Mouse (Mus musculus) forebrain, embryonic 15.5 days (tissue): ENCODE measurements around the gene Gm49342. TPM values are rescaled to one million over a fixed set of nuclear protein-coding genes. Genes with fewer than 3 reads are reported as not detected.
"Not testable (repeated sequence)": the region's sequence is repeated elsewhere in the genome, so short reads cannot be mapped to it uniquely, and the experiment has no call there.

Experiments
- ATAC-seq: fragments of 200-750 bp; cut with Nextera tagmentation; replicated peaks from 2 replicates; pipeline ENCODE4 v1.8.0; 2017; ENCODE audit warnings: mild to moderate bottlenecking, moderate TSS enrichment, moderate library complexity
- H3K27ac ChIP-seq: fragments of 300-500 bp; sonication (generic); replicated peaks from 2 replicates; pipeline ENCODE4 v1.5.1; 2015; ENCODE audit warnings: mild to moderate bottlenecking, inconsistent platforms
- H3K27me3 ChIP-seq: fragments of 300-500 bp; sonication (generic); 2 replicates; pipeline ENCODE4 v1.6.1; 2015; ENCODE audit warnings: inconsistent platforms
- H3K36me3 ChIP-seq: fragments of 300-500 bp; sonication (generic); 2 replicates; pipeline ENCODE4 v1.6.1; 2015; ENCODE audit warnings: mild to moderate bottlenecking, inconsistent platforms
- H3K4me1 ChIP-seq: fragments of 300-500 bp; sonication (generic); 2 replicates; pipeline ENCODE4 v1.6.1; 2015; ENCODE audit warnings: inconsistent platforms
- H3K4me2 ChIP-seq: fragments of 300-500 bp; sonication (generic); replicated peaks from 2 replicates; pipeline ENCODE4 v1.6.1; 2015; ENCODE audit warnings: mild to moderate bottlenecking, inconsistent platforms
- H3K4me3 ChIP-seq: fragments of 300-500 bp; sonication (generic); 2 replicates; pipeline ENCODE4 v1.5.1; 2015; ENCODE audit warnings: mild to moderate bottlenecking, inconsistent platforms
- H3K9ac ChIP-seq: fragments of 300-500 bp; sonication (generic); replicated peaks from 2 replicates; pipeline ENCODE4 v1.6.1; 2015; ENCODE audit warnings: mild to moderate bottlenecking, inconsistent platforms
- H3K9me3 ChIP-seq: fragments of 300-500 bp; sonication (generic); 2 replicates; pipeline ENCODE4 v1.6.1; 2016; ENCODE audit warnings: inconsistent platforms
- WGBS: fragments of 180-500 bp; shearing (Covaris S2); methylation state at CpG from one replicate; pipeline ENCODE4 v1.1.7; 2015; ENCODE audit warnings: mixed read lengths; 5-methylcytosine and 5-hydroxymethylcytosine counted together
- polyA plus RNA-seq: library from polyadenylated mRNA; unstranded; fragments of >200 nt; fragmentation: Nextera tagmentation; extraction: Ambion mirVana; gene quantifications from 2 replicates; pipeline ENCODE4 v1.2.1, GENCODE M21; 2015

Gm49342 gene
- polyA plus RNA-seq, 1 experiment from 2014 or later: not detected

- no peaks in the 10 kb centered on the region for H3K27me3 ChIP-seq
- H3K4me3 ChIP-seq: no peak overlapping the region
- H3K9me3 ChIP-seq: no peaks in the 10 kb centered on the region
- no peak overlapping the region for H3K9ac ChIP-seq
- 89% methylated on average over 1 of the region's 1 CpGs for WGBS
- H3K4me1 ChIP-seq: peaks cover 10% of the 10 kb centered on the region
- no peaks in the 10 kb centered on the region for H3K36me3 ChIP-seq
- no peak overlapping the region for H3K27ac ChIP-seq
- no peak for ATAC-seq
- no peak overlapping the region for H3K4me2 ChIP-seq
These were observed 26.5 kb downstream of the Gm49342 start for GRCm38 (mm10) chr14:50970822-50971221.

GRCm38 (mm10) chr14:50973054-50973453 is 28.7 kb downstream of the Gm49342 start:
- not testable (repeated sequence) for H3K36me3 ChIP-seq, H3K4me1 ChIP-seq, H3K4me2 ChIP-seq, H3K27me3 ChIP-seq, H3K27ac ChIP-seq, H3K9me3 ChIP-seq, ATAC-seq, H3K4me3 ChIP-seq, H3K9ac ChIP-seq
- WGBS: 89% methylated on average over 5 of the region's 5 CpGs

- Histone ChIP-seq H3K27me3 (no peaks in the 10 kb centered on the region), H3K27ac (no peak overlapping the region), H3K4me2 (no peak overlapping the region), H3K4me1 (peaks cover 10% of the 10 kb centered on the region), H3K36me3 (no peaks in the 10 kb centered on the region), H3K9me3 (no peaks in the 10 kb centered on the region), H3K4me3 (no peak overlapping the region), H3K9ac (no peak overlapping the region)
- WGBS: 12% methylated on average over 4 of the region's 4 CpGs
- ATAC-seq: no peak
These were observed 29.4 kb downstream of the Gm49342 start for GRCm38 (mm10) chr14:50973700-50974099.

GRCm38 (mm10) chr14:50975001-50975400 is 30.7 kb downstream of the Gm49342 start:
- Histone ChIP-seq H3K4me3 (no peak overlapping the region), H3K4me1 (peaks cover 3% of the 10 kb centered on the region), H3K9me3 (no peaks in the 10 kb centered on the region), H3K9ac (no peak overlapping the region), H3K27me3 (no peaks in the 10 kb centered on the region), H3K4me2 (no peak overlapping the region), H3K27ac (no peak overlapping the region), H3K36me3 (no peaks in the 10 kb centered on the region)
- ATAC-seq: no peak
- 44% methylated on average over 5 of the region's 5 CpGs for WGBS

- no peak overlapping the region for H3K27ac ChIP-seq
- WGBS: 9% methylated on average over 9 of the region's 9 CpGs
- no peaks in the 10 kb centered on the region for H3K36me3 ChIP-seq
- H3K9me3 ChIP-seq: no peaks in the 10 kb centered on the region
- H3K4me3 ChIP-seq: no peak overlapping the region
- H3K4me2 ChIP-seq: no peak overlapping the region
- no peaks in the 10 kb centered on the region for H3K27me3 ChIP-seq
- ATAC-seq: no peak
- no peak overlapping the region for H3K9ac ChIP-seq
- no peaks in the 10 kb centered on the region for H3K4me1 ChIP-seq
These were observed 32.4 kb downstream of the Gm49342 start for GRCm38 (mm10) chr14:50976674-50977073.

GRCm38 (mm10) chr14:50978451-50978850 is 34.1 kb downstream of the Gm49342 start:
- not testable (repeated sequence) for H3K36me3 ChIP-seq, H3K4me1 ChIP-seq, H3K9ac ChIP-seq, H3K4me3 ChIP-seq, ATAC-seq, H3K27me3 ChIP-seq, H3K9me3 ChIP-seq, H3K27ac ChIP-seq, H3K4me2 ChIP-seq
- 92% methylated on average over 6 of the region's 6 CpGs for whole genome bisulfite sequencing

GRCm38 (mm10) chr14:50979631-50980030 is 35.3 kb downstream of the Gm49342 start:
- Histone ChIP-seq H3K36me3 (no peaks in the 10 kb centered on the region), H3K4me3 (no peak overlapping the region), H3K27me3 (no peaks in the 10 kb centered on the region), H3K9me3 (no peaks in the 10 kb centered on the region), H3K4me2 (no peak overlapping the region), H3K9ac (no peak overlapping the region), H3K4me1 (no peaks in the 10 kb centered on the region), H3K27ac (no peak overlapping the region)
- no peak for ATAC-seq

- ATAC-seq: no peak
- no peaks in the 10 kb centered on the region for H3K36me3 ChIP-seq
- 62% methylated on average over 2 of the region's 2 CpGs for WGBS
- H3K27me3 ChIP-seq: no peaks in the 10 kb centered on the region
- no peak overlapping the region for H3K4me3 ChIP-seq
- H3K9ac ChIP-seq: no peak overlapping the region
- no peaks in the 10 kb centered on the region for H3K4me1 ChIP-seq
- no peaks in the 10 kb centered on the region for H3K9me3 ChIP-seq
- no peak overlapping the region for H3K27ac ChIP-seq
- H3K4me2 ChIP-seq: no peak overlapping the region
These were observed 36.9 kb downstream of the Gm49342 start for GRCm38 (mm10) chr14:50981207-50981606.

- ATAC-seq: no peak
- Histone ChIP-seq H3K4me1 (no peaks in the 10 kb centered on the region), H3K27me3 (no peaks in the 10 kb centered on the region), H3K9me3 (no peaks in the 10 kb centered on the region), H3K4me2 (no peak overlapping the region), H3K27ac (no peak overlapping the region), H3K4me3 (no peak overlapping the region), H3K36me3 (no peaks in the 10 kb centered on the region), H3K9ac (no peak overlapping the region)
- 89% methylated on average over 5 of the region's 5 CpGs for WGBS
These were observed 37.5 kb downstream of the Gm49342 start for GRCm38 (mm10) chr14:50981837-50982236.

- WGBS: 100% methylated on average over 2 of the region's 2 CpGs
- Histone ChIP-seq H3K4me2 (no peak overlapping the region), H3K9ac (no peak overlapping the region), H3K9me3 (no peaks in the 10 kb centered on the region), H3K4me3 (no peak overlapping the region), H3K27ac (no peak overlapping the region), H3K27me3 (no peaks in the 10 kb centered on the region), H3K36me3 (no peaks in the 10 kb centered on the region), H3K4me1 (no peaks in the 10 kb centered on the region)
- ATAC-seq: no peak
These were observed 43.4 kb downstream of the Gm49342 start for GRCm38 (mm10) chr14:50987668-50988067.

- 86% methylated on average over 3 of the region's 3 CpGs for WGBS
- Histone ChIP-seq H3K9ac (no peak overlapping the region), H3K4me1 (no peaks in the 10 kb centered on the region), H3K4me3 (no peak overlapping the region), H3K27ac (no peak overlapping the region), H3K36me3 (no peaks in the 10 kb centered on the region), H3K4me2 (no peak overlapping the region), H3K27me3 (no peaks in the 10 kb centered on the region), H3K9me3 (no peaks in the 10 kb centered on the region)
- ATAC-seq: no peak
These were observed 46.7 kb downstream of the Gm49342 start for GRCm38 (mm10) chr14:50991037-50991436.

- H3K36me3 ChIP-seq: no peaks in the 10 kb centered on the region
- H3K4me3 ChIP-seq: no peak overlapping the region
- no peak overlapping the region for H3K27ac ChIP-seq
- no peaks in the 10 kb centered on the region for H3K9me3 ChIP-seq
- WGBS: 79% methylated on average over 3 of the region's 3 CpGs
- H3K27me3 ChIP-seq: no peaks in the 10 kb centered on the region
- no peak for ATAC-seq
- H3K9ac ChIP-seq: no peak overlapping the region
- H3K4me1 ChIP-seq: no peaks in the 10 kb centered on the region
- no peak overlapping the region for H3K4me2 ChIP-seq
These were observed 52.8 kb downstream of the Gm49342 start for GRCm38 (mm10) chr14:50997088-50997487.

GRCm38 (mm10) chr14:50997999-50998666 is 53.8 kb downstream of the Gm49342 start:
- no peak overlapping the region for H3K27ac ChIP-seq
- no peak overlapping the region for H3K4me2 ChIP-seq
- H3K27me3 ChIP-seq: no peaks in the 10 kb centered on the region
- H3K36me3 ChIP-seq: no peaks in the 10 kb centered on the region
- no peak overlapping the region for H3K4me3 ChIP-seq
- H3K9me3 ChIP-seq: no peaks in the 10 kb centered on the region
- ATAC-seq: no peak
- no peaks in the 10 kb centered on the region for H3K4me1 ChIP-seq
- H3K9ac ChIP-seq: no peak overlapping the region
- WGBS: 91% methylated on average over 2 of the region's 2 CpGs
